In genomic region chr8:126943565-126943964, GRCm38 (mm10) we compare ENCODE assay signal across 8 mouse cellular contexts. TPM values are rescaled to one million over a fixed set of nuclear protein-coding genes. Genes with fewer than 3 reads are reported as not detected.
DNase-seq lines count a peak whose midpoint lies in the region; ATAC-seq and TF ChIP-seq lines count a peak whose summit lies in the region.
"Had no signal": no experiment of that assay in that cellular context is flagged by ENCODE, and none has a peak within 500 bp of the region (broad histone marks: within the 10 kb centered on the region; RNA-seq: fewer than 3 reads in every experiment).

No protein-coding gene starts in this region.

- H3K4me3 ChIP-seq in liver, adult 2 months (ENCODE audit: insufficient read depth, low read depth, low read length) = no peak overlapping the region
- H3K4me3 ChIP-seq in embryonic facial prominence, embryonic 10.5 days = peak overlapping the region; percentile 91
- peak overlapping the region; percentile 97 for H3K4me3 ChIP-seq in intestine, embryonic 14.5 days (ENCODE audit: low read depth, low read length)
- 0 out of 2 replicates have a peak overlapping the region, but pooled peaks have one; percentile 87 for H3K4me3 ChIP-seq in neural tube, embryonic 13.5 days

- no peaks in the 10 kb centered on the region for H3K9me3 ChIP-seq in embryonic facial prominence, embryonic 10.5 days
- H3K9me3 ChIP-seq in intestine, embryonic 14.5 days (ENCODE audit: control insufficient read depth, low read length) = no peaks in the 10 kb centered on the region
- H3K9me3 ChIP-seq in neural tube, embryonic 13.5 days = no peaks in the 10 kb centered on the region

- no peak for TF ChIP-seq POLR2A in liver, adult 2 months (IDR thresholded peaks at IDR 0.05; ENCODE audit: extremely low read depth, insufficient read depth, low read length)

- peaks cover 31% of the 10 kb centered on the region for H3K79me2 ChIP-seq in liver, adult 2 months (ENCODE audit: control insufficient read depth, insufficient read depth, low read length)

- H3K27me3 ChIP-seq in liver, adult 2 months (ENCODE audit: control insufficient read depth, insufficient read depth, low read length) = no peaks in the 10 kb centered on the region
- H3K27me3 ChIP-seq in embryonic facial prominence, embryonic 10.5 days (replicated peaks; ENCODE audit: low read depth, poor library complexity, severe bottlenecking) = no peaks in the 10 kb centered on the region
- H3K27me3 ChIP-seq in intestine, embryonic 14.5 days (replicated peaks; ENCODE audit: control insufficient read depth, insufficient read depth, low read length) = no peaks in the 10 kb centered on the region
- no peaks in the 10 kb centered on the region for H3K27me3 ChIP-seq in neural tube, embryonic 13.5 days

- H3K4me1 ChIP-seq in liver, adult 2 months (ENCODE audit: control insufficient read depth, insufficient read depth, low read length) = peaks cover 17% of the 10 kb centered on the region
- H3K4me1 ChIP-seq in embryonic facial prominence, embryonic 10.5 days = peaks cover 16% of the 10 kb centered on the region
- H3K4me1 ChIP-seq in intestine, embryonic 14.5 days (replicated peaks; ENCODE audit: control insufficient read depth, insufficient read depth, low read length) = peaks cover 15% of the 10 kb centered on the region
- peaks cover 32% of the 10 kb centered on the region for H3K4me1 ChIP-seq in neural tube, embryonic 13.5 days (replicated peaks)

- 75% methylated on average over 7 of the region's 7 CpGs for WGBS in liver, adult 2 months
- WGBS in embryonic facial prominence, embryonic 10.5 days = 91% methylated on average over 7 of the region's 7 CpGs
- WGBS in intestine, embryonic 14.5 days = 90% methylated on average over 7 of the region's 7 CpGs
- 96% methylated on average over 7 of the region's 7 CpGs for WGBS in neural tube, embryonic 13.5 days

- ATAC-seq in intestine, embryonic 14.5 days (replicated peaks; ENCODE audit: low FRiP score, low TSS enrichment, low read depth) = no peak
- ATAC-seq in neural tube, embryonic 13.5 days (ENCODE audit: low read depth) = no peak

- H3K4me2 ChIP-seq in intestine, embryonic 14.5 days (ENCODE audit: low read length) = peak overlapping the region; percentile 97
- H3K4me2 ChIP-seq in neural tube, embryonic 13.5 days = peak overlapping the region; percentile 83

- H3K9ac ChIP-seq in liver, adult 2 months (ENCODE audit: low read depth, low read length) = peak overlapping the region; percentile 45
- H3K9ac ChIP-seq in intestine, embryonic 14.5 days (ENCODE audit: low read length) = no peak overlapping the region; the same call in 1 of the 2 replicates
- H3K9ac ChIP-seq in neural tube, embryonic 13.5 days = no peak overlapping the region

- TF ChIP-seq CTCF in liver, adult 2 months (IDR thresholded peaks at IDR 0.05; ENCODE audit: low read depth, low read length) = no peak

- no peak for DNase-seq in liver, adult 2 months (ENCODE audit: extremely low read depth, low read depth, low spot score)
- no peak for DNase-seq in liver
- DNase-seq in embryonic facial prominence, embryonic 10.5 days (ENCODE audit: low spot score) = no peak
- DNase-seq in intestine, embryonic 14.5 days (ENCODE audit: low spot score) = peak; percentile 51
- DNase-seq in urinary bladder, adult 2 months (ENCODE audit: low spot score) = no peak
- DNase-seq in spleen, postnatal 4 days (ENCODE audit: low spot score in 2 of 2) = no peak
- DNase-seq: spleen, adult 18-20 months had no signal

- H3K27ac ChIP-seq in liver, adult 2 months (replicated peaks; ENCODE audit: insufficient read depth, low read depth, low read length) = no peak overlapping the region
- H3K27ac ChIP-seq in embryonic facial prominence, embryonic 10.5 days (replicated peaks) = no peak overlapping the region
- H3K27ac ChIP-seq in intestine, embryonic 14.5 days (ENCODE audit: low read depth) = 0 out of 2 replicates have a peak overlapping the region, but pooled peaks have one; percentile 16
- H3K27ac ChIP-seq in neural tube, embryonic 13.5 days (replicated peaks) = no peak overlapping the region

- H3K36me3 ChIP-seq in liver, adult 2 months (ENCODE audit: control insufficient read depth, insufficient read depth, low read length) = peaks cover 14% of the 10 kb centered on the region
- H3K36me3 ChIP-seq in embryonic facial prominence, embryonic 10.5 days (replicated peaks) = peaks cover 61% of the 10 kb centered on the region
- H3K36me3 ChIP-seq in intestine, embryonic 14.5 days (ENCODE audit: control insufficient read depth, insufficient read depth, low read length) = peaks cover 31% of the 10 kb centered on the region
- peaks cover 21% of the 10 kb centered on the region for H3K36me3 ChIP-seq in neural tube, embryonic 13.5 days

RNA-seq across cellular contexts. Expression of gene Tomm20, which starts 2.1 kb away (rescaled TPM):
- total RNA-seq in liver, adult 2 months (2014; rRNA removed) = 22.6 and 57.1 TPM in 2 replicates
- 233 and 251 TPM in 2 replicates for polyA plus RNA-seq in liver, adult 2 months (2012; rRNA removed)
- 285 and 304 TPM in 2 replicates for polyA plus RNA-seq in embryonic facial prominence, embryonic 10.5 days (2016; fragmentation: Nextera tagmentation; extraction: Ambion mirVana)
- 297 TPM in 2 replicates for polyA plus RNA-seq in intestine, embryonic 14.5 days (2014; fragmentation: Nextera tagmentation; extraction: Ambion mirVana)
- 201 and 211 TPM in 2 replicates for polyA plus RNA-seq in neural tube, embryonic 13.5 days (2015; fragmentation: Nextera tagmentation; extraction: Ambion mirVana)
- polyA plus RNA-seq in urinary bladder, adult 2 months (2012; rRNA removed) = 62.4 and 118 TPM in 2 replicates

RNA-seq across cellular contexts. Expression of gene Rbm34, which starts 27.3 kb away (rescaled TPM):
- 4.8 and 6.4 TPM in 2 replicates for total RNA-seq in liver, adult 2 months (2014; rRNA removed)
- 1.5 and 1.9 TPM in 2 replicates for polyA plus RNA-seq in liver, adult 2 months (2012; rRNA removed)
- polyA plus RNA-seq in embryonic facial prominence, embryonic 10.5 days (2016; fragmentation: Nextera tagmentation; extraction: Ambion mirVana) = 24.9 and 26.9 TPM in 2 replicates
- 26.5 and 26.6 TPM in 2 replicates for polyA plus RNA-seq in intestine, embryonic 14.5 days (2014; fragmentation: Nextera tagmentation; extraction: Ambion mirVana)
- polyA plus RNA-seq in neural tube, embryonic 13.5 days (2015; fragmentation: Nextera tagmentation; extraction: Ambion mirVana) = 26.4 and 26.6 TPM in 2 replicates
- polyA plus RNA-seq in urinary bladder, adult 2 months (2012; rRNA removed) = 8.4 and 10.3 TPM in 2 replicates
